Mouse (Mus musculus): ENCODE results near the gene Tmem192. TPM values are rescaled to one million over a fixed set of nuclear protein-coding genes. Genes with fewer than 3 reads are reported as not detected.
"Not testable (repeated sequence)": the region's sequence is repeated elsewhere in the genome, so short reads cannot be mapped to it uniquely, and the experiment has no call there.

Gene Tmem192
- polyA plus RNA-seq, 1 experiment from 2014 or later = 33.8 TPM

GRCm38 (mm10) chr8:64987731-64988130, 40.7 kb downstream of the Tmem192 start, which contains the start of gene Trim75:
Trim75 (minus strand) TSS chr8:64987831.
- H3K4me2 ChIP-seq = no peak within 1 kb of the TSS
- H3K9ac ChIP-seq = no peak within 1 kb of the TSS
- no peaks in the 10 kb centered on the region for H3K27me3 ChIP-seq
- H3K4me1 ChIP-seq (replicated peaks) = no peaks in the 10 kb centered on the region
- H3K36me3 ChIP-seq = no peaks in the 10 kb centered on the region
- H3K4me3 ChIP-seq = no peak within 1 kb of the TSS
- H3K27ac ChIP-seq (replicated peaks) = no peak within 1 kb of the TSS
- ATAC-seq (ENCODE audit: low FRiP score, low read depth) = no peak
- H3K9me3 ChIP-seq = no peaks in the 10 kb centered on the region
- 90% methylated on average over 4 of the region's 4 CpGs for WGBS

GRCm38 (mm10) chr8:64998806-64999365, 51.9 kb downstream of the Tmem192 start:
- 92% methylated on average over 4 of the region's 4 CpGs for WGBS

GRCm38 (mm10) chr8:65007616-65008015, 60.6 kb downstream of the Tmem192 start:
- not testable (repeated sequence) for H3K4me3 ChIP-seq; H3K4me1 ChIP-seq (replicated peaks); H3K27me3 ChIP-seq; H3K4me2 ChIP-seq; H3K27ac ChIP-seq (replicated peaks); ATAC-seq (ENCODE audit: low FRiP score, low read depth); H3K9ac ChIP-seq; H3K9me3 ChIP-seq; H3K36me3 ChIP-seq
- WGBS = 75% methylated on average over 6 of the region's 6 CpGs

More at GRCm38 (mm10) chr8:64998806-64999365, 51.9 kb downstream of the Tmem192 start:
- Histone ChIP-seq H3K27me3 (no peaks in the 10 kb centered on the region), H3K4me1 (replicated peaks) (no peaks in the 10 kb centered on the region), H3K9me3 (no peaks in the 10 kb centered on the region), H3K9ac (no peak overlapping the region), H3K4me3 (no peak overlapping the region), H3K4me2 (no peak overlapping the region), H3K36me3 (no peaks in the 10 kb centered on the region), H3K27ac (replicated peaks) (no peak overlapping the region)
- no peak for ATAC-seq (ENCODE audit: low FRiP score, low read depth)

GRCm38 (mm10) chr8:65018423-65018822, 71.4 kb downstream of the Tmem192 start, which contains the start of the genes Trim61 and Trim60:
Trim61 (minus strand) TSS chr8:65018523.
Trim60 (minus strand) TSS chr8:65018584.
- no peaks in the 10 kb centered on the region for H3K9me3 ChIP-seq
- no peak for ATAC-seq (ENCODE audit: low FRiP score, low read depth)
- WGBS = 89% methylated on average over 8 of the region's 8 CpGs
- H3K9ac ChIP-seq = no peak within 1 kb of the TSS
- H3K4me1 ChIP-seq (replicated peaks) = no peaks in the 10 kb centered on the region
- no peak within 1 kb of the TSS for H3K4me2 ChIP-seq
- H3K36me3 ChIP-seq = no peaks in the 10 kb centered on the region
- H3K27me3 ChIP-seq = no peaks in the 10 kb centered on the region
- no peak within 1 kb of the TSS for H3K27ac ChIP-seq (replicated peaks)
- H3K4me3 ChIP-seq = no peak within 1 kb of the TSS

Other genes with a start within 250 kb of the Tmem192 start
- 158 and 161 TPM in 2 replicates for gene Msmo1, start 213.4 kb upstream of the Tmem192 start, polyA plus RNA-seq (2015; fragmentation: Nextera tagmentation; extraction: Ambion mirVana)
- 38.1 and 40.5 TPM in 2 replicates for gene Klhl2, start 97.2 kb upstream of the Tmem192 start, polyA plus RNA-seq (2015; fragmentation: Nextera tagmentation; extraction: Ambion mirVana)
- 0.04 and 0.09 TPM in 2 replicates for gene Trim75, start 40.6 kb downstream of the Tmem192 start, polyA plus RNA-seq (2015; fragmentation: Nextera tagmentation; extraction: Ambion mirVana)
- gene Trim61, start 71.3 kb downstream of the Tmem192 start, polyA plus RNA-seq (2015; fragmentation: Nextera tagmentation; extraction: Ambion mirVana) = not detected in 2 replicates
- gene Trim60, start 71.4 kb downstream of the Tmem192 start, polyA plus RNA-seq (2015; fragmentation: Nextera tagmentation; extraction: Ambion mirVana) = not detected in 2 replicates
- 1.3 and 1.6 TPM in 2 replicates for gene Apela, start 90.2 kb downstream of the Tmem192 start, polyA plus RNA-seq (2015; fragmentation: Nextera tagmentation; extraction: Ambion mirVana)
- not detected in 2 replicates for gene Gm10663, start 127.8 kb downstream of the Tmem192 start, polyA plus RNA-seq (2015; fragmentation: Nextera tagmentation; extraction: Ambion mirVana)
- gene BC030870, start 182.4 kb downstream of the Tmem192 start, polyA plus RNA-seq (2015; fragmentation: Nextera tagmentation; extraction: Ambion mirVana) = 0.09 TPM in 1 of 2 replicates, not detected in the other

Measured in hindbrain, embryonic 15.5 days (tissue).